Mouse (Mus musculus) kidney, embryonic 14.5 days (tissue): ENCODE data around the gene Taf9b. TPM values are rescaled to one million over a fixed set of nuclear protein-coding genes. Genes with fewer than 3 reads are reported as not detected.

Experiments
- ATAC-seq: fragments of 200-750 bp; cut with Nextera tagmentation; 2 replicates; pipeline ENCODE4 v1.8.0; 2017; ENCODE audit warnings: moderate number of reproducible peaks, mild to moderate bottlenecking, moderate TSS enrichment, moderate library complexity; ENCODE audit not compliant: low FRiP score, low TSS enrichment
- H3K27ac ChIP-seq: fragments of 300-500 bp; sonication (generic); 2 replicates; pipeline ENCODE4 v1.5.1; 2014; ENCODE audit warnings: low read depth, mild to moderate bottlenecking, low read length, moderate library complexity, mixed read lengths
- H3K27me3 ChIP-seq: fragments of 300-500 bp; sonication (generic); 2 replicates; pipeline ENCODE4 v1.6.1; 2014; ENCODE audit warnings: mild to moderate bottlenecking, low read length; ENCODE audit not compliant: control insufficient read depth, insufficient read depth
- H3K36me3 ChIP-seq: fragments of 300-500 bp; sonication (generic); 2 replicates; pipeline ENCODE4 v1.6.1; 2014; ENCODE audit warnings: low read length, mixed read lengths; ENCODE audit not compliant: control insufficient read depth, insufficient read depth
- H3K4me1 ChIP-seq: fragments of 300-500 bp; sonication (generic); 2 replicates; pipeline ENCODE4 v1.6.1; 2014; ENCODE audit warnings: low read length, mixed read lengths; ENCODE audit not compliant: control insufficient read depth, insufficient read depth
- H3K4me2 ChIP-seq: fragments of 300-500 bp; sonication (generic); replicated peaks from 2 replicates; pipeline ENCODE4 v1.6.1; 2014; ENCODE audit warnings: low read depth, mild to moderate bottlenecking, low read length
- H3K4me3 ChIP-seq: fragments of 300-500 bp; sonication (generic); 2 replicates; pipeline ENCODE4 v1.5.1; 2014; ENCODE audit warnings: mild to moderate bottlenecking, low read length
- H3K9ac ChIP-seq: fragments of 300-500 bp; sonication (generic); 2 replicates; pipeline ENCODE4 v1.6.1; 2014; ENCODE audit warnings: low read depth, mild to moderate bottlenecking, low read length, moderate library complexity
- H3K9me3 ChIP-seq: fragments of 300-500 bp; sonication (generic); 2 replicates; pipeline ENCODE4 v1.6.1; 2016; ENCODE audit warnings: low read length; ENCODE audit not compliant: control insufficient read depth
- WGBS: fragments of 180-500 bp; shearing (Covaris S2); extraction: QIAGEN DNeasy Blood & Tissue Kit; methylation state at CpG from one replicate; pipeline ENCODE4 v1.1.7; 2014; 5-methylcytosine and 5-hydroxymethylcytosine counted together
- polyA plus RNA-seq: library from polyadenylated mRNA; unstranded; fragments of >200 nt; fragmentation: Nextera tagmentation; extraction: Ambion mirVana; gene quantifications from 2 replicates; pipeline ENCODE4 v1.2.1, GENCODE M21; 2014

Taf9b gene
- polyA plus RNA-seq, 1 experiment from 2014 or later, result 12.1 TPM

- no peak for ATAC-seq
These were observed 33.2 kb downstream of the Taf9b start for GRCm38 (mm10) chrX:106187737-106188136.

GRCm38 (mm10) chrX:106186713-106187649, 34.0 kb downstream of the Taf9b start, which contains the start of gene Pgk1:
TSS of gene Pgk1 (plus strand) at chrX:106187100.
- 22% methylated on average over 46 of the region's 55 CpGs for WGBS
- 0 out of 2 replicates have a peak, but pooled peaks cover 8% of the 10 kb centered on the region for H3K4me1 ChIP-seq
- H3K9me3 ChIP-seq, result no peaks in the 10 kb centered on the region
- H3K27me3 ChIP-seq, result no peaks in the 10 kb centered on the region
- peak; percentile 99 for ATAC-seq
- H3K9ac ChIP-seq, result peak within 1 kb of the TSS; percentile 66
- H3K4me3 ChIP-seq, result peak within 1 kb of the TSS; percentile 55
- peak within 1 kb of the TSS; percentile 85 for H3K27ac ChIP-seq
- peak within 1 kb of the TSS; percentile 51 for H3K4me2 ChIP-seq
- peaks cover 2% of the 10 kb centered on the region; the same call in 1 of the 2 replicates for H3K36me3 ChIP-seq

More at GRCm38 (mm10) chrX:106187737-106188136, 33.2 kb downstream of the Taf9b start:
- Histone ChIP-seq H3K9ac (peak overlapping the region; percentile 66), H3K4me3 (peak overlapping the region; percentile 55), H3K4me1 (0 out of 2 replicates have a peak, but pooled peaks cover 8% of the 10 kb centered on the region), H3K27ac (peak overlapping the region; percentile 51), H3K36me3 (peaks cover 4% of the 10 kb centered on the region; the same call in 1 of the 2 replicates), H3K27me3 (no peaks in the 10 kb centered on the region), H3K4me2 (peak overlapping the region; percentile 51), H3K9me3 (no peaks in the 10 kb centered on the region)
- WGBS, result 29% methylated on average over 12 of the region's 12 CpGs

GRCm38 (mm10) chrX:106185706-106186105, 35.3 kb downstream of the Taf9b start:
- H3K27ac ChIP-seq, result peak overlapping the region; percentile 85
- peak overlapping the region; percentile 5 for H3K4me2 ChIP-seq
- H3K4me3 ChIP-seq, result no peak overlapping the region
- no peaks in the 10 kb centered on the region for H3K36me3 ChIP-seq
- no peak overlapping the region for H3K9ac ChIP-seq
- ATAC-seq, result peak; percentile 65
- 0 out of 2 replicates have a peak, but pooled peaks cover 8% of the 10 kb centered on the region for H3K4me1 ChIP-seq
- no peaks in the 10 kb centered on the region for H3K27me3 ChIP-seq
- WGBS, result 27% methylated on average over 5 of the region's 5 CpGs
- H3K9me3 ChIP-seq, result no peaks in the 10 kb centered on the region

- H3K4me2 ChIP-seq, result no peak overlapping the region
- 0 out of 2 replicates have a peak, but pooled peaks cover 8% of the 10 kb centered on the region for H3K4me1 ChIP-seq
- no peak overlapping the region for H3K9ac ChIP-seq
- H3K36me3 ChIP-seq, result no peaks in the 10 kb centered on the region
- WGBS, result 47% methylated on average over 4 of the region's 4 CpGs
- H3K27me3 ChIP-seq, result no peaks in the 10 kb centered on the region
- ATAC-seq, result no peak
- H3K9me3 ChIP-seq, result no peaks in the 10 kb centered on the region
- H3K4me3 ChIP-seq, result no peak overlapping the region
- H3K27ac ChIP-seq, result no peak overlapping the region
These were observed 36.7 kb downstream of the Taf9b start for GRCm38 (mm10) chrX:106184279-106184678.

- Histone ChIP-seq H3K9me3 (no peaks in the 10 kb centered on the region), H3K9ac (no peak overlapping the region), H3K4me1 (no peaks in the 10 kb centered on the region), H3K4me2 (no peak overlapping the region), H3K27ac (no peak overlapping the region), H3K4me3 (no peak overlapping the region), H3K36me3 (no peaks in the 10 kb centered on the region), H3K27me3 (no peaks in the 10 kb centered on the region)
- WGBS, result 59% methylated on average over 9 of the region's 9 CpGs
- ATAC-seq, result no peak
These were observed 44.6 kb downstream of the Taf9b start for GRCm38 (mm10) chrX:106176331-106176730.

- Histone ChIP-seq H3K27ac (no peak overlapping the region), H3K27me3 (no peaks in the 10 kb centered on the region), H3K4me1 (no peaks in the 10 kb centered on the region), H3K4me3 (peak overlapping the region; percentile 28), H3K36me3 (no peaks in the 10 kb centered on the region), H3K9ac (0 out of 2 replicates have a peak overlapping the region, but pooled peaks have one; percentile 47), H3K9me3 (no peaks in the 10 kb centered on the region), H3K4me2 (peak overlapping the region; percentile 35)
- 63% methylated on average over 5 of the region's 6 CpGs for WGBS
- peak; percentile 67; the same call in 1 of the 2 replicates for ATAC-seq
These were observed 49.2 kb downstream of the Taf9b start for GRCm38 (mm10) chrX:106171853-106172154.

- ATAC-seq, result peak; percentile 92
- Histone ChIP-seq H3K36me3 (no peaks in the 10 kb centered on the region), H3K9ac (peak overlapping the region; percentile 47), H3K27me3 (no peaks in the 10 kb centered on the region), H3K4me2 (peak overlapping the region; percentile 35), H3K27ac (no peak overlapping the region), H3K4me1 (no peaks in the 10 kb centered on the region), H3K4me3 (peak overlapping the region; percentile 28), H3K9me3 (no peaks in the 10 kb centered on the region)
- WGBS, result 42% methylated on average over 18 of the region's 18 CpGs
These were observed 49.7 kb downstream of the Taf9b start for GRCm38 (mm10) chrX:106171106-106171852.

GRCm38 (mm10) chrX:106165089-106165488, 55.9 kb downstream of the Taf9b start:
- Histone ChIP-seq H3K9me3 (no peaks in the 10 kb centered on the region), H3K4me2 (no peak overlapping the region), H3K27ac (no peak overlapping the region), H3K4me3 (no peak overlapping the region), H3K4me1 (no peaks in the 10 kb centered on the region), H3K9ac (no peak overlapping the region), H3K36me3 (no peaks in the 10 kb centered on the region), H3K27me3 (no peaks in the 10 kb centered on the region)
- WGBS, result 79% methylated on average over 1 of the region's 1 CpGs
- ATAC-seq, result no peak
